Mouse (Mus musculus): ENCODE data around the gene Gm20388. TPM values are rescaled to one million over a fixed set of nuclear protein-coding genes. Genes with fewer than 3 reads are reported as not detected.
A peak's percentile ranks its signal among the peaks of the same experiment; 100 is the strongest.

Gene Gm20388
- polyA plus RNA-seq, 1 experiment from 2014 or later: not detected

- H3K36me3 ChIP-seq (ENCODE audit: control insufficient read depth, insufficient read depth, low read length): no peaks in the 10 kb centered on the region
- DNase-seq (ENCODE audit: low spot score) (no peak), ATAC-seq (ENCODE audit: insufficient number of reproducible peaks, low FRiP score, low TSS enrichment, low read depth) (no peak)
- H3K4me3 ChIP-seq (ENCODE audit: low read depth, low read length): no peak overlapping the region
- WGBS: 49% methylated on average over 3 of the region's 3 CpGs
- H3K9ac ChIP-seq (ENCODE audit: low read length): no peak overlapping the region
- H3K27me3 ChIP-seq (ENCODE audit: control insufficient read depth, insufficient read depth, low read length): no peaks in the 10 kb centered on the region
- H3K4me2 ChIP-seq (ENCODE audit: low read depth, severe bottlenecking): no peak overlapping the region
- H3K4me1 ChIP-seq (ENCODE audit: control insufficient read depth, insufficient read depth, low read length): peaks cover 18% of the 10 kb centered on the region; the same call in 1 of the 2 replicates
- H3K27ac ChIP-seq (replicated peaks; ENCODE audit: low read depth, low read length): no peak overlapping the region
- no peaks in the 10 kb centered on the region for H3K9me3 ChIP-seq (ENCODE audit: control insufficient read depth, low read length)
Measured at GRCm38 (mm10) chr8:121461192-121461591, 1550.6 kb downstream of the Gm20388 start.

GRCm38 (mm10) chr8:121462092-121462491 is 1551.5 kb downstream of the Gm20388 start:
- ATAC-seq (ENCODE audit: insufficient number of reproducible peaks, low FRiP score, low TSS enrichment, low read depth) (no peak), DNase-seq (ENCODE audit: low spot score) (no peak)
- Histone ChIP-seq H3K27me3 (ENCODE audit: control insufficient read depth, insufficient read depth, low read length) (no peaks in the 10 kb centered on the region), H3K4me3 (ENCODE audit: low read depth, low read length) (no peak overlapping the region), H3K36me3 (ENCODE audit: control insufficient read depth, insufficient read depth, low read length) (no peaks in the 10 kb centered on the region), H3K27ac (replicated peaks; ENCODE audit: low read depth, low read length) (no peak overlapping the region), H3K4me2 (ENCODE audit: low read depth, severe bottlenecking) (no peak overlapping the region), H3K9ac (ENCODE audit: low read length) (no peak overlapping the region), H3K4me1 (ENCODE audit: control insufficient read depth, insufficient read depth, low read length) (peaks cover 18% of the 10 kb centered on the region; the same call in 1 of the 2 replicates), H3K9me3 (ENCODE audit: control insufficient read depth, low read length) (no peaks in the 10 kb centered on the region)
- 59% methylated on average over 3 of the region's 3 CpGs for WGBS

GRCm38 (mm10) chr8:121468083-121469071 is 1557.7 kb downstream of the Gm20388 start:
- no peak overlapping the region for H3K4me3 ChIP-seq (ENCODE audit: low read depth, low read length)
- DNase-seq (ENCODE audit: low spot score): peak; percentile 61
- H3K9me3 ChIP-seq (ENCODE audit: control insufficient read depth, low read length): no peaks in the 10 kb centered on the region
- H3K4me1 ChIP-seq (ENCODE audit: control insufficient read depth, insufficient read depth, low read length): peaks cover 24% of the 10 kb centered on the region
- peak overlapping the region; percentile 92 for H3K27ac ChIP-seq (replicated peaks; ENCODE audit: low read depth, low read length)
- WGBS: 64% methylated on average over 49 of the region's 49 CpGs
- H3K36me3 ChIP-seq (ENCODE audit: control insufficient read depth, insufficient read depth, low read length): no peaks in the 10 kb centered on the region
- no peak overlapping the region for H3K4me2 ChIP-seq (ENCODE audit: low read depth, severe bottlenecking)
- no peaks in the 10 kb centered on the region for H3K27me3 ChIP-seq (ENCODE audit: control insufficient read depth, insufficient read depth, low read length)
- ATAC-seq (ENCODE audit: insufficient number of reproducible peaks, low FRiP score, low TSS enrichment, low read depth): peak; percentile 39; the same call in 1 of the 2 replicates
- no peak overlapping the region; the same call in 1 of the 2 replicates for H3K9ac ChIP-seq (ENCODE audit: low read length)

- Histone ChIP-seq H3K36me3 (ENCODE audit: control insufficient read depth, insufficient read depth, low read length) (no peaks in the 10 kb centered on the region), H3K9me3 (ENCODE audit: control insufficient read depth, low read length) (no peaks in the 10 kb centered on the region), H3K27me3 (ENCODE audit: control insufficient read depth, insufficient read depth, low read length) (no peaks in the 10 kb centered on the region), H3K4me1 (ENCODE audit: control insufficient read depth, insufficient read depth, low read length) (peaks cover 21% of the 10 kb centered on the region), H3K27ac (replicated peaks; ENCODE audit: low read depth, low read length) (no peak overlapping the region), H3K4me2 (ENCODE audit: low read depth, severe bottlenecking) (peak overlapping the region; percentile 18), H3K9ac (ENCODE audit: low read length) (no peak overlapping the region), H3K4me3 (ENCODE audit: low read depth, low read length) (peak overlapping the region; percentile 14; the same call in 1 of the 2 replicates)
- DNase-seq (ENCODE audit: low spot score): no peak
- no peak for ATAC-seq (ENCODE audit: insufficient number of reproducible peaks, low FRiP score, low TSS enrichment, low read depth)
- WGBS: 9% methylated on average over 25 of the region's 25 CpGs
Measured at GRCm38 (mm10) chr8:121474161-121474897, 1563.7 kb downstream of the Gm20388 start.

GRCm38 (mm10) chr8:121474898-121475284 is 1564.2 kb downstream of the Gm20388 start:
- H3K4me3 ChIP-seq (ENCODE audit: low read depth, low read length): peak overlapping the region; percentile 14; the same call in 1 of the 2 replicates
- peak overlapping the region; percentile 18 for H3K4me2 ChIP-seq (ENCODE audit: low read depth, severe bottlenecking)
- no peaks in the 10 kb centered on the region for H3K36me3 ChIP-seq (ENCODE audit: control insufficient read depth, insufficient read depth, low read length)
- 0% methylated on average over 17 of the region's 18 CpGs for WGBS
- no peaks in the 10 kb centered on the region for H3K27me3 ChIP-seq (ENCODE audit: control insufficient read depth, insufficient read depth, low read length)
- H3K9me3 ChIP-seq (ENCODE audit: control insufficient read depth, low read length): no peaks in the 10 kb centered on the region
- H3K27ac ChIP-seq (replicated peaks; ENCODE audit: low read depth, low read length): no peak overlapping the region
- DNase-seq (ENCODE audit: low spot score): no peak
- H3K9ac ChIP-seq (ENCODE audit: low read length): no peak overlapping the region
- ATAC-seq (ENCODE audit: insufficient number of reproducible peaks, low FRiP score, low TSS enrichment, low read depth): no peak
- peaks cover 21% of the 10 kb centered on the region for H3K4me1 ChIP-seq (ENCODE audit: control insufficient read depth, insufficient read depth, low read length)

GRCm38 (mm10) chr8:121477851-121478547 is 1567.4 kb downstream of the Gm20388 start:
- peaks cover 21% of the 10 kb centered on the region for H3K4me1 ChIP-seq (ENCODE audit: control insufficient read depth, insufficient read depth, low read length)
- no peak overlapping the region for H3K4me2 ChIP-seq (ENCODE audit: low read depth, severe bottlenecking)
- peak overlapping the region; percentile 17; the same call in 1 of the 2 replicates for H3K9ac ChIP-seq (ENCODE audit: low read length)
- H3K27me3 ChIP-seq (ENCODE audit: control insufficient read depth, insufficient read depth, low read length): no peaks in the 10 kb centered on the region
- H3K4me3 ChIP-seq (ENCODE audit: low read depth, low read length): no peak overlapping the region
- DNase-seq (ENCODE audit: low spot score) (no peak), ATAC-seq (ENCODE audit: insufficient number of reproducible peaks, low FRiP score, low TSS enrichment, low read depth) (no peak)
- H3K27ac ChIP-seq (replicated peaks; ENCODE audit: low read depth, low read length): peak overlapping the region; percentile 70
- no peaks in the 10 kb centered on the region for H3K9me3 ChIP-seq (ENCODE audit: control insufficient read depth, low read length)
- WGBS: 70% methylated on average over 20 of the region's 20 CpGs
- H3K36me3 ChIP-seq (ENCODE audit: control insufficient read depth, insufficient read depth, low read length): no peaks in the 10 kb centered on the region

GRCm38 (mm10) chr8:121479144-121479543 is 1568.5 kb downstream of the Gm20388 start:
- H3K4me2 ChIP-seq (ENCODE audit: low read depth, severe bottlenecking): no peak overlapping the region
- WGBS: 81% methylated on average over 8 of the region's 8 CpGs
- DNase-seq (ENCODE audit: low spot score): no peak
- no peaks in the 10 kb centered on the region for H3K27me3 ChIP-seq (ENCODE audit: control insufficient read depth, insufficient read depth, low read length)
- H3K27ac ChIP-seq (replicated peaks; ENCODE audit: low read depth, low read length): no peak overlapping the region
- no peaks in the 10 kb centered on the region for H3K36me3 ChIP-seq (ENCODE audit: control insufficient read depth, insufficient read depth, low read length)
- peaks cover 27% of the 10 kb centered on the region for H3K4me1 ChIP-seq (ENCODE audit: control insufficient read depth, insufficient read depth, low read length)
- no peak overlapping the region for H3K9ac ChIP-seq (ENCODE audit: low read length)
- H3K9me3 ChIP-seq (ENCODE audit: control insufficient read depth, low read length): no peaks in the 10 kb centered on the region
- no peak overlapping the region for H3K4me3 ChIP-seq (ENCODE audit: low read depth, low read length)
- no peak for ATAC-seq (ENCODE audit: insufficient number of reproducible peaks, low FRiP score, low TSS enrichment, low read depth)
